Mouse (Mus musculus): Measurements from ENCODE around the gene Tpte.

Gene Tpte

GRCm38 (mm10) chr8:22376903-22377302 is 93.7 kb downstream of the Tpte start:
- DNase-seq (ENCODE audit: low spot score): no peak

- DNase-seq (ENCODE audit: low spot score): no peak
Observed at GRCm38 (mm10) chr8:22380934-22381333, 97.7 kb downstream of the Tpte start.

GRCm38 (mm10) chr8:22382824-22383595 is 99.8 kb downstream of the Tpte start:
- DNase-seq (ENCODE audit: low spot score): no peak

- no peak for DNase-seq (ENCODE audit: low spot score)
Observed at GRCm38 (mm10) chr8:22385158-22385557, 101.9 kb downstream of the Tpte start.

GRCm38 (mm10) chr8:22389874-22390273 is 106.6 kb downstream of the Tpte start:
- DNase-seq (ENCODE audit: low spot score): no peak

- no peak for DNase-seq (ENCODE audit: low spot score)
Observed at GRCm38 (mm10) chr8:22390766-22391463, 107.7 kb downstream of the Tpte start.

- no peak for DNase-seq (ENCODE audit: low spot score)
Observed at GRCm38 (mm10) chr8:22394471-22394870, 111.2 kb downstream of the Tpte start.

- DNase-seq (ENCODE audit: low spot score): no peak
Observed at GRCm38 (mm10) chr8:22395256-22395655, 112.0 kb downstream of the Tpte start.

- no peak for DNase-seq (ENCODE audit: low spot score)
Observed at GRCm38 (mm10) chr8:22397811-22398141, 114.5 kb downstream of the Tpte start.

GRCm38 (mm10) chr8:22398142-22398951 is 115.1 kb downstream of the Tpte start, which contains the start of gene Slc25a15:
Slc25a15 (minus strand) TSS chr8:22398597.
- DNase-seq (ENCODE audit: low spot score): peak; percentile 83

GRCm38 (mm10) chr8:22399285-22399880 is 116.1 kb downstream of the Tpte start:
- DNase-seq (ENCODE audit: low spot score): no peak

GRCm38 (mm10) chr8:22400593-22400992 is 117.4 kb downstream of the Tpte start:
- DNase-seq (ENCODE audit: low spot score): no peak

- DNase-seq (ENCODE audit: low spot score): no peak
Observed at GRCm38 (mm10) chr8:22403235-22403634, 120.0 kb downstream of the Tpte start.

- DNase-seq (ENCODE audit: low spot score): no peak
Observed at GRCm38 (mm10) chr8:22405733-22406132, 122.5 kb downstream of the Tpte start.

GRCm38 (mm10) chr8:22410688-22411281 is 127.5 kb downstream of the Tpte start:
- DNase-seq (ENCODE audit: low spot score): no peak

- DNase-seq (ENCODE audit: low spot score): peak; percentile 87
Observed at GRCm38 (mm10) chr8:22411282-22411702, 128.1 kb downstream of the Tpte start, which contains the start of gene Mrps31. Mrps31 (plus strand) TSS chr8:22411361.

GRCm38 (mm10) chr8:22411971-22412370 is 128.7 kb downstream of the Tpte start:
- no peak for DNase-seq (ENCODE audit: low spot score)
